Mouse (Mus musculus) lung, postnatal 0 days (tissue): ENCODE results near the gene Slamf1.

Experiments used
- CTCF ChIP-seq: IDR thresholded peaks from 2 replicates; pipeline ENCODE4 v1.5.1; 2016; ENCODE audit warnings: antibody characterized with exemption, mild to moderate bottlenecking
- EP300 ChIP-seq: IDR thresholded peaks from 2 replicates; pipeline ENCODE4 v1.6.1; 2016; ENCODE audit warnings: antibody characterized with exemption, mild to moderate bottlenecking, control low read depth

DNA sequence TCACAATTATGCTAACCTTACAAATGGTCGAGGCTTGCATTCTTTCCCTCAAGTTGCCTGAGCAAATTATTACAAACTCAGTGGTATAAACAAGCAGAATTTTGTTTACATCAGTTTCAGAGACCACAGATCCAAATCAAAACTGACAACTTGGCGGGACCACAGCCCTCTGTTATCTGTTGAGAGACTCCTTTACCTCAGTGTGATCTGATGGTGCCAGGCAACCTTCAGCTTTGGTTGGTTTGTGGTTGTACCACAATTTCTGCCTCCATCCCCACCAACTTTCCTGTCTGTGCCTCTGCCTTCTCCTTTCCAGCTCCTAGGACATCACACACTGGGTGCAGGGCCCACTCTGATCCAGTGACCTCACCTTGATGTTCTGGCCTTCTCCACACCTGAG lies 29.3 kb downstream of the Slamf1 start:
- TF ChIP-seq EP300, result no peak
- no peak for TF ChIP-seq CTCF
